Mouse (Mus musculus) limb, embryonic 15.5 days (tissue): Measurements from ENCODE around the gene Kir3dl1. TPM values are rescaled to one million over a fixed set of nuclear protein-coding genes. Genes with fewer than 3 reads are reported as not detected.
"Not testable (repeated sequence)": the region's sequence is repeated elsewhere in the genome, so short reads cannot be mapped to it uniquely, and the experiment has no call there.

ENCODE experiments used
- ATAC-seq: fragments of 200-750 bp; cut with Nextera tagmentation; 2 replicates; pipeline ENCODE4 v1.8.0; 2017; ENCODE audit warnings: low read depth, moderate TSS enrichment; ENCODE audit not compliant: insufficient number of reproducible peaks, low FRiP score, low TSS enrichment
- H3K27ac ChIP-seq: fragments of 300-500 bp; sonication (generic); 2 replicates; pipeline ENCODE4 v1.5.1; 2015; ENCODE audit warnings: moderate library complexity, mild to moderate bottlenecking, inconsistent platforms
- H3K27me3 ChIP-seq: fragments of 300-500 bp; sonication (generic); 2 replicates; pipeline ENCODE4 v1.6.1; 2015; ENCODE audit warnings: inconsistent platforms
- H3K36me3 ChIP-seq: fragments of 300-500 bp; sonication (generic); 2 replicates; pipeline ENCODE4 v1.6.1; 2015; ENCODE audit warnings: inconsistent platforms
- H3K4me1 ChIP-seq: fragments of 300-500 bp; sonication (generic); 2 replicates; pipeline ENCODE4 v1.6.1; 2015; ENCODE audit warnings: inconsistent platforms
- H3K4me2 ChIP-seq: fragments of 300-500 bp; sonication (generic); 2 replicates; pipeline ENCODE4 v1.6.1; 2015; ENCODE audit warnings: mild to moderate bottlenecking, inconsistent platforms
- H3K4me3 ChIP-seq: fragments of 300-500 bp; sonication (generic); 2 replicates; pipeline ENCODE4 v1.5.1; 2015; ENCODE audit warnings: mild to moderate bottlenecking, inconsistent platforms
- H3K9ac ChIP-seq: fragments of 300-500 bp; sonication (generic); 2 replicates; pipeline ENCODE4 v1.6.1; 2015; ENCODE audit warnings: inconsistent platforms
- H3K9me3 ChIP-seq: fragments of 300-500 bp; sonication (generic); 2 replicates; pipeline ENCODE4 v1.6.1; 2016; ENCODE audit warnings: inconsistent platforms
- WGBS: fragments of 180-500 bp; shearing (Covaris S2); methylation state at CpG from one replicate; pipeline ENCODE4 v1.1.7; 2015; 5-methylcytosine and 5-hydroxymethylcytosine counted together
- polyA plus RNA-seq: library from polyadenylated mRNA; unstranded; fragments of >200 nt; fragmentation: Nextera tagmentation; extraction: Ambion mirVana; gene quantifications from 2 replicates; pipeline ENCODE4 v1.2.1, GENCODE M21; 2015

Kir3dl1 gene
- polyA plus RNA-seq: not detected in 2 replicates

DNA sequence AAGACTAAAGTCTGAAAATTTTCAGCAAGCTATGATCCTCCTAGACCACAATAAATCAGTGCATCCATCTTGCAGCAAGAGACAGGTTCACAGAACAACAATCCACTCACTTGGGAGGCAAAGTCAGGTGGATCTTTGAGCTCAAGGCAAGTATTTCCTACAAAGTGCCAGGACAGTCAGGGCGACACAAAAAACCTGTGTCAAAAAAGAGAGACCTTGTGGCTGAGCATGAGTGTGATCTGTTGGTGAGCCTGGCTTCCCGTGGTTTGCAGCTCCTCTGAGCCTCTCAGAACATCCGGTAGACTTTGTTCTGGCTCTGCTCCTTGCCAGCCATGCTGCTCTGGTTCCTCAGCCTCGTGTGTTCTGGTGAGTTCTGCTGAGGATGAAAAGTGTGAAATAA, at the start of gene Kir3dl1:
Gene Kir3dl1, plus strand, starts transcription at position 301 of the 400 bp plus-strand sequence.
- H3K4me1 ChIP-seq, H3K27me3 ChIP-seq, H3K9me3 ChIP-seq, ATAC-seq, H3K9ac ChIP-seq, H3K27ac ChIP-seq, H3K4me2 ChIP-seq, H3K36me3 ChIP-seq, H3K4me3 ChIP-seq: not testable (repeated sequence)
- WGBS: 72% methylated on average over 4 of the region's 4 CpGs

GRCm38 (mm10) chrX:136543956-136544355, 26.2 kb downstream of the Kir3dl1 start, which contains the start of gene Kir3dl2:
Gene Kir3dl2, minus strand, starts transcription at chrX:136544056.
- H3K9ac ChIP-seq, H3K4me2 ChIP-seq, H3K27ac ChIP-seq, H3K9me3 ChIP-seq, ATAC-seq, H3K27me3 ChIP-seq, H3K4me3 ChIP-seq, H3K4me1 ChIP-seq, H3K36me3 ChIP-seq: not testable (repeated sequence)
- whole genome bisulfite sequencing: 67% methylated on average over 1 of the region's 1 CpGs

DNA sequence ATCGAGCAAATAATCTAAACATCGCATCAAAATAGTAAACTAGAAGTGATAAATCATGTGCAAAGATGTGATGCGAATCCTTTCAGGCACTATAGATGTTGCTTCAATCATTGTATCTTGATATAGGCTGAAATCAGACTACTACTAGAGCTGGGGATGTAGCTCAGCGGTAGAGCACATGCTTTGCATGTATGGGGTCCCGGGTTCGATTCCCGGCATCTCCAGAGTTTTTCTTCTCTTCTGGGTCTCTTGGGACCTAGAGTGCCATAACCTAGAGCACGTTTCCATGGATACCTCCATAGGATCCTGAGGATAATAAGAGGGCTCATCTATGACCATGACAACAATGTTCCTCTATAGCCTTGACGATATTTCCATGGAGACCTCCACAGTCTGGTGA, 51.3 kb downstream of the Kir3dl1 start:
- H3K4me2 ChIP-seq, H3K4me3 ChIP-seq, H3K4me1 ChIP-seq, ATAC-seq, H3K36me3 ChIP-seq, H3K27ac ChIP-seq, H3K27me3 ChIP-seq, H3K9me3 ChIP-seq, H3K9ac ChIP-seq: not testable (repeated sequence)
- 89% methylated on average over 9 of the region's 9 CpGs for WGBS

Other genes starting within 250 kb of the Kir3dl1 start
- gene Bex3, start 247.7 kb upstream of the Kir3dl1 start, polyA plus RNA-seq: 355 and 365 TPM in 2 replicates
- gene Kir3dl2, start 26.1 kb downstream of the Kir3dl1 start, polyA plus RNA-seq: not detected in 2 replicates
- gene Tceal3, start 72.8 kb downstream of the Kir3dl1 start, polyA plus RNA-seq: 33.0 and 57.8 TPM in 2 replicates
- gene Tceal1, start 190.0 kb downstream of the Kir3dl1 start, polyA plus RNA-seq: 12.9 and 15.0 TPM in 2 replicates
- gene Morf4l2, start 225.7 kb downstream of the Kir3dl1 start, polyA plus RNA-seq: 636 and 640 TPM in 2 replicates